Mouse (Mus musculus): ENCODE results near the gene Vmac. TPM values are rescaled to one million over a fixed set of nuclear protein-coding genes. Genes with fewer than 3 reads are reported as not detected.
A peak's percentile ranks its signal among the peaks of the same experiment; 100 is the strongest.

Gene Vmac
- polyA plus RNA-seq, 1 experiment from 2014 or later, result 31.3 TPM

DNA sequence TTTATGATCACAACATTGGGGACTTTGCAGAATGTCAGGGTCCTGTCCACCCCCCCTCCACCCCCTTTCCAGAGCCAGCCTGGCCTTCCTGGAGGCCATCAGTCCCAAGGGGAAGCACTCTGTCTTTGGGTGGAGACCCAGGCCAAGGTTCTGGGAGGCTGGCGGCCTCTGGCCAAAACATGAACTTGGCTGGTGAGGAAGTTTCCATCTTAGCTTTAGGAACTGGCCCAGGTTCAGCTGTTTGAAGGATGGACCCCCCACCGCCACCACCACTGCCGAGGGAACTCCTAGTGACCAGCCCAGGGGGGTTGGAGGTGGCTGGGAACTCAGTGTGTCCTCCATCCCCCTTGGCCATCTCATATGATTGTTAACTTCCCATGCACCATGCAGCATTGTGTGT lies 43.3 kb upstream of the Vmac start:
- H3K27me3 ChIP-seq (ENCODE audit: control insufficient read depth, insufficient read depth, low read length), result no peaks in the 10 kb centered on the region; the same call in 1 of the 2 replicates
- no peak overlapping the region for H3K4me2 ChIP-seq (replicated peaks; ENCODE audit: low read depth, low read length)
- no peak overlapping the region for H3K4me3 ChIP-seq (ENCODE audit: low read depth, low read length)
- H3K36me3 ChIP-seq (ENCODE audit: control insufficient read depth, insufficient read depth, low read length), result no peaks in the 10 kb centered on the region
- H3K27ac ChIP-seq (ENCODE audit: low read length), result no peak overlapping the region
- 69% methylated on average over 3 of the region's 3 CpGs for whole genome bisulfite sequencing
- no peaks in the 10 kb centered on the region for H3K9me3 ChIP-seq (ENCODE audit: control insufficient read depth, low read depth, low read length)
- H3K4me1 ChIP-seq (ENCODE audit: control insufficient read depth, insufficient read depth, low read length), result peaks cover 23% of the 10 kb centered on the region; the same call in 1 of the 2 replicates
- ATAC-seq (ENCODE audit: insufficient number of reproducible peaks, insufficient read depth, low FRiP score, low read depth), result no peak
- H3K9ac ChIP-seq (replicated peaks; ENCODE audit: low read depth, low read length), result no peak overlapping the region

GRCm38 (mm10) chr17:56759261-56759660 lies 41.4 kb upstream of the Vmac start:
- no peak for ATAC-seq (ENCODE audit: insufficient number of reproducible peaks, insufficient read depth, low FRiP score, low read depth)
- peaks cover 13% of the 10 kb centered on the region for H3K27me3 ChIP-seq (ENCODE audit: control insufficient read depth, insufficient read depth, low read length)
- 59% methylated on average over 7 of the region's 7 CpGs for WGBS
- H3K4me3 ChIP-seq (ENCODE audit: low read depth, low read length), result no peak overlapping the region
- no peaks in the 10 kb centered on the region for H3K9me3 ChIP-seq (ENCODE audit: control insufficient read depth, low read depth, low read length)
- H3K36me3 ChIP-seq (ENCODE audit: control insufficient read depth, insufficient read depth, low read length), result no peaks in the 10 kb centered on the region
- H3K27ac ChIP-seq (ENCODE audit: low read length), result no peak overlapping the region
- H3K9ac ChIP-seq (replicated peaks; ENCODE audit: low read depth, low read length), result no peak overlapping the region
- peaks cover 17% of the 10 kb centered on the region; the same call in 1 of the 2 replicates for H3K4me1 ChIP-seq (ENCODE audit: control insufficient read depth, insufficient read depth, low read length)
- no peak overlapping the region for H3K4me2 ChIP-seq (replicated peaks; ENCODE audit: low read depth, low read length)

DNA sequence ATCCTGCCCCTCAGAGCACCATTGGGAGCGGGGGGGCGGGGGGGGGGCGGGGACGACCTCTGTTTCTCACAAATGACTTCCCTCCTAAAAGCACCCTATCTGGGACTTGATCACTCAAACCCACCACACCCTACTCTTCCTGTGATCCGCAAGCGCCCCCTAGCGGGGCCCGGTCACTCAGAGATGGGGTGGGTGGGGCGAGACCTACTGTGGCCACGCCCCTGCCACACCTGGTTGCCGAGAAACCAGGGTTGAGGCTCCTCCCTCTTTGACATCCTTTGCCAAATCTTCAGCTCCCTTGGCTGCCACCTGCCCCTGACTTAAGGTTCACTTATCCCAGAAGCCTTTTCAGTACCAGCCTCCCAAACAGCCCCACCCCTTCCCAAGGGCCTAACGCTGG lies 40.3 kb upstream of the Vmac start:
- ATAC-seq (ENCODE audit: insufficient number of reproducible peaks, insufficient read depth, low FRiP score, low read depth), result no peak
- Histone ChIP-seq H3K4me3 (ENCODE audit: low read depth, low read length) (no peak overlapping the region), H3K9me3 (ENCODE audit: control insufficient read depth, low read depth, low read length) (no peaks in the 10 kb centered on the region), H3K27me3 (ENCODE audit: control insufficient read depth, insufficient read depth, low read length) (peaks cover 21% of the 10 kb centered on the region), H3K27ac (ENCODE audit: low read length) (no peak overlapping the region), H3K36me3 (ENCODE audit: control insufficient read depth, insufficient read depth, low read length) (no peaks in the 10 kb centered on the region), H3K4me2 (replicated peaks; ENCODE audit: low read depth, low read length) (peak overlapping the region; percentile 100), H3K9ac (replicated peaks; ENCODE audit: low read depth, low read length) (no peak overlapping the region), H3K4me1 (ENCODE audit: control insufficient read depth, insufficient read depth, low read length) (peaks cover 21% of the 10 kb centered on the region; the same call in 1 of the 2 replicates)
- WGBS, result 7% methylated on average over 12 of the region's 12 CpGs

DNA sequence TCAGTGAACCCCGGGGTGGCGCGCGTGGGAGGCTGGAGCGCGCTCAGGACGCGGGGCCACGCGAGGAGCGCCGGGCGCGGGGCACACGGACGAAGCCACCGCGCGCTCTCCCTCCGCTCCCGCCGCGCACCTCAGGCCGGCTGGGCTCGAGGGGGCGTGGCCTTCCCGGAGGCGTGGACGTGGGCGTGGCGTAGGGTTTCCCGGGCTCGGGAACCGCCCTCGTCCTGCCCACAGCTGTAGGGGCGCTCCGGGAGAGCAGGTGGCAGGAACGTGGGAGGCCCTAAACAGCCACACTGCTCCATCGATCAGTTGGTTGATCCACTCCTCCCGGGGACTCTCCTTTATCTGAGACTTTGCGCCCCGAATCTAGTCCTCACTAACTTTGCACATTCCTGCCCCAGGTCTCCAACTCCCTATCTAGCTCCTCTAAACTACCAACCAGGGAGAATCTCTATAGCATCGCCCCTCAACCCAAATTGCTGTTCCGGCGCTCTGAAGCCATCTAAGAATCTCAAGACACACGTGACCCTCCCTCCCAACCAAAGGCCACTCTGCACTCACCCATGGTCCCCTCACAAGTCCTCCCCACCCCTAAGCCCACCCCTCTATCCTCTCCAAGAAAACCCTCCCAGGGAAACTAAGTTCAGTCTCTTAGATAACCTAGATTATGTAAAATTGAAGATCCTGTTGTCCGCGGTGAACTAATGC lies 39.7 kb upstream of the Vmac start, which contains the start of gene Nrtn:
Gene Nrtn (minus strand): TSS at position 115 of the 708 bp plus-strand sequence.
- Histone ChIP-seq H3K9ac (replicated peaks; ENCODE audit: low read depth, low read length) (peak within 1 kb of the TSS; percentile 57), H3K4me2 (replicated peaks; ENCODE audit: low read depth, low read length) (peak within 1 kb of the TSS; percentile 100), H3K36me3 (ENCODE audit: control insufficient read depth, insufficient read depth, low read length) (no peaks in the 10 kb centered on the region), H3K4me1 (ENCODE audit: control insufficient read depth, insufficient read depth, low read length) (peaks cover 19% of the 10 kb centered on the region; the same call in 1 of the 2 replicates), H3K27ac (ENCODE audit: low read length) (no peak within 1 kb of the TSS), H3K9me3 (ENCODE audit: control insufficient read depth, low read depth, low read length) (no peaks in the 10 kb centered on the region), H3K4me3 (ENCODE audit: low read depth, low read length) (peak within 1 kb of the TSS; percentile 57), H3K27me3 (ENCODE audit: control insufficient read depth, insufficient read depth, low read length) (peaks cover 23% of the 10 kb centered on the region)
- WGBS, result under 1% methylated on average over 42 of the region's 48 CpGs
- ATAC-seq (ENCODE audit: insufficient number of reproducible peaks, insufficient read depth, low FRiP score, low read depth), result peak; percentile 77

DNA sequence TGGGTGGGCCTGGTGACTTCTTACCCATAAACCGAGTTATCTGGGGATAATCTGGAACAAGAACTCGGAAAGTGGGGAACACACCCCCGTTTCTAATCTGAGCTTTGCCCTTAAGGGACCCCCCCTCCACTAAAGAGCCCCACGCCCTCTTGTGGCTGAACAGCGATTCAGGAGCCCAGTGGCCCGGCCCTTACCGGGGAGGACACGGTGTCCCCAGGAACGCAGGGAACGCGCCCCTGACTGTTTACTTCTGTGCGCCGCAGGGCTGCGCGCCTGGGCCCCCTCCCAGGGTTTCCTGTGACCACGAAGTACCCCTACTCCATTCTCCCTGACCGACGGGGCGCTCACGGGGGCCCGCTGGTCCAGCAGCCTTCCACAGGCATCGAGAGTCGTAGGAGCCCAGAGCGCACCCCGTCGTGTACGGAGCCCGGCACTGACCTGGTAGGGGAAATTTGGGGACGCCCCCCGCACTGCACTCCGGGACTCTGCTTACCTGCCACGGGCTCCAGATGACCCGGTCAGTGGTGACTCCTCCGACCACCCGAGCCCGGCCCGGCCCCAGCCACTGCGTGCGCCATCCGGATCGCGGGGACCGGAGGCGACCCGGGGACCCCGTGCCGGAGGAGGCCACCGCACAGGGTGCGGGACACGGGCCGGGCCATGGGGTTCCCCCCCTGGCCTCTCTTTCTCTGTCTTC lies 39.0 kb upstream of the Vmac start:
- H3K4me2 ChIP-seq (replicated peaks; ENCODE audit: low read depth, low read length), result peak overlapping the region; percentile 100
- H3K36me3 ChIP-seq (ENCODE audit: control insufficient read depth, insufficient read depth, low read length), result no peaks in the 10 kb centered on the region
- H3K4me1 ChIP-seq (ENCODE audit: control insufficient read depth, insufficient read depth, low read length), result peaks cover 15% of the 10 kb centered on the region; the same call in 1 of the 2 replicates
- no peaks in the 10 kb centered on the region for H3K9me3 ChIP-seq (ENCODE audit: control insufficient read depth, low read depth, low read length)
- peaks cover 26% of the 10 kb centered on the region for H3K27me3 ChIP-seq (ENCODE audit: control insufficient read depth, insufficient read depth, low read length)
- H3K27ac ChIP-seq (ENCODE audit: low read length), result no peak overlapping the region
- 1% methylated on average over 47 of the region's 51 CpGs for WGBS
- H3K9ac ChIP-seq (replicated peaks; ENCODE audit: low read depth, low read length), result peak overlapping the region; percentile 57
- ATAC-seq (ENCODE audit: insufficient number of reproducible peaks, insufficient read depth, low FRiP score, low read depth), result 0 out of 2 replicates have a peak, but pooled peaks have one; percentile 3
- H3K4me3 ChIP-seq (ENCODE audit: low read depth, low read length), result peak overlapping the region; percentile 57

DNA sequence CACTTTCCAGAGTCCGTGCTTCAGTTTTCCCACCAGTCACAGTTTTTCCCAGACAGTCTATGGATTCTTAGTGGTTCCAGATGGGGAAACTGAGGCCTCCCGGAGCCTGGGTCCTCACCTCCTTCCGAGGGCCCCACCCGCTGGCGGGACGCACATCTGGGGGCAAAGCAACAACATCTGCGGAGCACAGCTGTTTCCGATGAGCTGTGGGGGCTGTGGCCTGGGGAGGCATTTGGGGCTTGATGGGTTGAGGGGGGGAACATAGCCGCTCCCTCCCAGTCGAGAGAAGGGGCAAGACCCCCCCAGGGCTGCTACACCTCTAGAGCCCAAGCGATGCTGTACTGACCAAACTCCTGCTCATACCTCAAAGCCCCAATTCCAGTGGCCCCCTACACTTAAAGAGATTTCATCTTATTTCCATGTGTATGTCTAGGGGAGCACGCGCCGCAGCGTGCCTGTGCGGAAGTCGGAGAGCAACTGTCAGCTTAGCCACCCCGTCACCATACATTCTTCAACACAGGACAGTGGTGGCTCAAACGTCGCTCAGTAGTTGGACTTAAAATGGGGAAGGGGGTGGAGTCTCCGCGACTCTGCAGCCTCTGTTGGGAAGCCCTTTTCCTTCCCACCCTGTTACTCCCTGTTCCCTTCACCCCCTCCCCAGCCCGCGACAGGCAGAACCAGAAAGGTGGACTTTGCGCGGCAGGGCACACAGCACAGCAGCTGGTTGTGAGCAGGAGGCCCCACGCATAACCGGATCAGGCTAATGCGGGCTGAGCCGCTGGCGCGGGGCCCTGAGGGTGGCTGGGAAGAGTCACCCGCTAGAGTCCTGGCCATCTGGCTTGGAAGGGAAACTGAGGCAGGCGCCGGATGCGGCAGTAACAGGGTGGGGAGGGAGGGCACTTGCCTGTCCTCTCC lies 36.7 kb upstream of the Vmac start:
- Histone ChIP-seq H3K9ac (replicated peaks; ENCODE audit: low read depth, low read length) (no peak overlapping the region), H3K27ac (ENCODE audit: low read length) (no peak overlapping the region), H3K4me3 (ENCODE audit: low read depth, low read length) (no peak overlapping the region), H3K4me2 (replicated peaks; ENCODE audit: low read depth, low read length) (no peak overlapping the region), H3K36me3 (ENCODE audit: control insufficient read depth, insufficient read depth, low read length) (no peaks in the 10 kb centered on the region), H3K9me3 (ENCODE audit: control insufficient read depth, low read depth, low read length) (no peaks in the 10 kb centered on the region), H3K27me3 (ENCODE audit: control insufficient read depth, insufficient read depth, low read length) (peaks cover 26% of the 10 kb centered on the region), H3K4me1 (ENCODE audit: control insufficient read depth, insufficient read depth, low read length) (peaks cover 15% of the 10 kb centered on the region; the same call in 1 of the 2 replicates)
- WGBS, result 15% methylated on average over 36 of the region's 36 CpGs
- no peak for ATAC-seq (ENCODE audit: insufficient number of reproducible peaks, insufficient read depth, low FRiP score, low read depth)

- Histone ChIP-seq H3K4me3 (ENCODE audit: low read depth, low read length) (no peak overlapping the region), H3K27me3 (ENCODE audit: control insufficient read depth, insufficient read depth, low read length) (peaks cover 26% of the 10 kb centered on the region), H3K9ac (replicated peaks; ENCODE audit: low read depth, low read length) (no peak overlapping the region), H3K9me3 (ENCODE audit: control insufficient read depth, low read depth, low read length) (no peaks in the 10 kb centered on the region), H3K4me1 (ENCODE audit: control insufficient read depth, insufficient read depth, low read length) (peaks cover 15% of the 10 kb centered on the region; the same call in 1 of the 2 replicates), H3K36me3 (ENCODE audit: control insufficient read depth, insufficient read depth, low read length) (no peaks in the 10 kb centered on the region), H3K27ac (ENCODE audit: low read length) (no peak overlapping the region), H3K4me2 (replicated peaks; ENCODE audit: low read depth, low read length) (no peak overlapping the region)
- WGBS, result 20% methylated on average over 15 of the region's 15 CpGs
- no peak for ATAC-seq (ENCODE audit: insufficient number of reproducible peaks, insufficient read depth, low FRiP score, low read depth)
Measured at GRCm38 (mm10) chr17:56753452-56753851, 35.6 kb upstream of the Vmac start.

Data from stomach, embryonic 14.5 days (tissue).